In the genomic region with DNA sequence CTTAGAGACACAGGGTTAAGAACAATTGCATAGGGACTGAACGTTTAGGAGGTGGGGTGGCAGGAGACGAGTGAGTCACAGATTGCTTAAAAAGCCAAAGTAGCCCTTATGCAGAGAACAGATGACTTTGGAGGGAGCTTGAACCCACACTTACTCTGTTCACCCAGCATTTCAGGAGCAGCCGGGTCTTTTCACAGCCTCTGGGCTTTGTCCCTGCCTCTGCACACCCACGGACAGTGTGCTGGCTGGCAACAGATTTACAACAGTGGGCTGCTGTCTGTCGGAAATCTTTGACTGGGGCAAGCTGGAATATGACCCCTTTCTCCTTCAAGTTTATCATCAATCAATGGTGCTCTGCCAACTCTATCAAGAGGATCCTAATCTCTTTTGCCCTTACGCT, we compare ENCODE assay signal across 7 mouse cellular contexts. TPM values are rescaled to one million over a fixed set of nuclear protein-coding genes. Genes with fewer than 3 reads are reported as not detected.
A peak's percentile ranks its signal among the peaks of the same experiment; 100 is the strongest.
DNase-seq lines count a peak whose midpoint lies in the region; ATAC-seq lines count a peak whose summit lies in the region.

No protein-coding gene starts in this region.

- no peaks in the 10 kb centered on the region for H3K9me3 ChIP-seq in midbrain, embryonic 12.5 days
- H3K9me3 ChIP-seq in midbrain, embryonic 10.5 days (replicated peaks) = no peaks in the 10 kb centered on the region
- H3K9me3 ChIP-seq in heart, embryonic 11.5 days (replicated peaks; ENCODE audit: control insufficient read depth, low read length) = no peaks in the 10 kb centered on the region
- H3K9me3 ChIP-seq in kidney, embryonic 14.5 days (ENCODE audit: control insufficient read depth, low read length) = no peaks in the 10 kb centered on the region
- H3K9me3 ChIP-seq in midbrain, embryonic 16.5 days (replicated peaks; ENCODE audit: control insufficient read depth, low read length, poor library complexity, severe bottlenecking) = no peaks in the 10 kb centered on the region

- no peak overlapping the region for H3K9ac ChIP-seq in midbrain, embryonic 12.5 days (replicated peaks)
- H3K9ac ChIP-seq in heart, embryonic 11.5 days (ENCODE audit: low read depth, low read length) = peak overlapping the region; percentile 39; the same call in 1 of the 2 replicates
- no peak overlapping the region for H3K9ac ChIP-seq in kidney, embryonic 14.5 days (ENCODE audit: low read depth, low read length)
- 0 out of 2 replicates have a peak overlapping the region, but pooled peaks have one; percentile 22 for H3K9ac ChIP-seq in midbrain, embryonic 16.5 days (ENCODE audit: low read depth, low read length)

- H3K4me2 ChIP-seq in midbrain, embryonic 12.5 days (replicated peaks) = peak overlapping the region; percentile 47; the same call in 1 of the 2 replicates
- peak overlapping the region; percentile 66 for H3K4me2 ChIP-seq in heart, embryonic 11.5 days
- H3K4me2 ChIP-seq in kidney, embryonic 14.5 days (replicated peaks; ENCODE audit: low read depth, low read length) = peak overlapping the region; percentile 39
- peak overlapping the region; percentile 52 for H3K4me2 ChIP-seq in midbrain, embryonic 16.5 days (ENCODE audit: low read length)

- H3K27me3 ChIP-seq in midbrain, embryonic 12.5 days = no peaks in the 10 kb centered on the region
- H3K27me3 ChIP-seq in midbrain, embryonic 10.5 days (ENCODE audit: low read depth, poor library complexity, severe bottlenecking) = no peaks in the 10 kb centered on the region
- H3K27me3 ChIP-seq in heart, embryonic 11.5 days (ENCODE audit: control insufficient read depth, insufficient read depth, low read length) = no peaks in the 10 kb centered on the region
- H3K27me3 ChIP-seq in kidney, embryonic 14.5 days (ENCODE audit: control insufficient read depth, insufficient read depth, low read length) = no peaks in the 10 kb centered on the region
- H3K27me3 ChIP-seq in midbrain, embryonic 16.5 days (ENCODE audit: control insufficient read depth, insufficient read depth, low read depth, low read length) = no peaks in the 10 kb centered on the region

- no peak overlapping the region for H3K4me3 ChIP-seq in midbrain, embryonic 12.5 days
- H3K4me3 ChIP-seq in midbrain, embryonic 10.5 days = no peak overlapping the region
- peak overlapping the region; percentile 43; the same call in 1 of the 2 replicates for H3K4me3 ChIP-seq in heart, embryonic 11.5 days (ENCODE audit: low read depth, low read length)
- no peak overlapping the region for H3K4me3 ChIP-seq in kidney, embryonic 14.5 days (ENCODE audit: low read length)
- H3K4me3 ChIP-seq in midbrain, embryonic 16.5 days (ENCODE audit: low read depth, low read length) = no peak overlapping the region

- no peak for DNase-seq in midbrain, embryonic 10.5 days (ENCODE audit: low spot score)
- no peak for DNase-seq in adrenal gland, postnatal 10 days

- H3K27ac ChIP-seq in midbrain, embryonic 12.5 days (replicated peaks) = no peak overlapping the region
- H3K27ac ChIP-seq in midbrain, embryonic 10.5 days (replicated peaks) = no peak overlapping the region
- no peak overlapping the region for H3K27ac ChIP-seq in heart, embryonic 11.5 days (ENCODE audit: low read depth, low read length)
- no peak overlapping the region; the same call in 1 of the 2 replicates for H3K27ac ChIP-seq in kidney, embryonic 14.5 days (ENCODE audit: low read depth, low read length)
- H3K27ac ChIP-seq in midbrain, embryonic 16.5 days (ENCODE audit: low read length) = peak overlapping the region; percentile 79

- 49% methylated on average over 6 of the region's 6 CpGs for WGBS in midbrain, embryonic 12.5 days
- 51% methylated on average over 6 of the region's 6 CpGs for WGBS in midbrain, embryonic 10.5 days
- WGBS in heart, embryonic 11.5 days (ENCODE audit: insufficient replicate concordance) = 15% methylated on average over 6 of the region's 6 CpGs
- 14% methylated on average over 6 of the region's 6 CpGs for WGBS in kidney, embryonic 14.5 days
- WGBS in midbrain, embryonic 16.5 days = 48% methylated on average over 6 of the region's 6 CpGs

- no peaks in the 10 kb centered on the region for H3K36me3 ChIP-seq in midbrain, embryonic 12.5 days
- no peaks in the 10 kb centered on the region for H3K36me3 ChIP-seq in midbrain, embryonic 10.5 days
- H3K36me3 ChIP-seq in heart, embryonic 11.5 days (ENCODE audit: control insufficient read depth, insufficient read depth, low read length) = no peaks in the 10 kb centered on the region
- no peaks in the 10 kb centered on the region for H3K36me3 ChIP-seq in kidney, embryonic 14.5 days (ENCODE audit: control insufficient read depth, insufficient read depth, low read length)
- no peaks in the 10 kb centered on the region for H3K36me3 ChIP-seq in midbrain, embryonic 16.5 days (ENCODE audit: control insufficient read depth, insufficient read depth, low read length)

- no peak; the same call in 1 of the 2 replicates for ATAC-seq in midbrain, embryonic 12.5 days (ENCODE audit: low FRiP score, low read depth)
- no peak for ATAC-seq in heart, embryonic 11.5 days (replicated peaks; ENCODE audit: insufficient number of reproducible peaks, low FRiP score, low TSS enrichment)
- peak; percentile 69; the same call in 1 of the 2 replicates for ATAC-seq in kidney, embryonic 14.5 days (ENCODE audit: low FRiP score, low TSS enrichment)
- ATAC-seq in midbrain, embryonic 16.5 days = no peak
- no peak for ATAC-seq in granulocyte monocyte progenitor cell, adult 5-6 weeks (replicated peaks; ENCODE audit: poor library complexity, severe bottlenecking)

- 0 out of 2 replicates have a peak, but pooled peaks cover 5% of the 10 kb centered on the region for H3K4me1 ChIP-seq in midbrain, embryonic 12.5 days
- peaks cover 9% of the 10 kb centered on the region for H3K4me1 ChIP-seq in midbrain, embryonic 10.5 days
- peaks cover 15% of the 10 kb centered on the region for H3K4me1 ChIP-seq in heart, embryonic 11.5 days (ENCODE audit: control insufficient read depth, insufficient read depth, low read length)
- H3K4me1 ChIP-seq in kidney, embryonic 14.5 days (ENCODE audit: control insufficient read depth, insufficient read depth, low read length) = no peaks in the 10 kb centered on the region
- peaks cover 18% of the 10 kb centered on the region for H3K4me1 ChIP-seq in midbrain, embryonic 16.5 days (ENCODE audit: control insufficient read depth, insufficient read depth, low read length)

RNA-seq across cellular contexts. Expression of a gene that starts 44.1 kb away (rescaled TPM):
- 3.8 and 4.8 TPM in 2 replicates for polyA plus RNA-seq in midbrain, embryonic 12.5 days (2016; fragmentation: Nextera tagmentation; extraction: Ambion mirVana)
- polyA plus RNA-seq in midbrain, embryonic 10.5 days (2016; fragmentation: Nextera tagmentation; extraction: Ambion mirVana) = 2.0 and 3.1 TPM in 2 replicates
- polyA plus RNA-seq in heart, embryonic 11.5 days (2014; fragmentation: Nextera tagmentation; extraction: Ambion mirVana) = 107 and 123 TPM in 2 replicates
- polyA plus RNA-seq in kidney, embryonic 14.5 days (2014; fragmentation: Nextera tagmentation; extraction: Ambion mirVana) = 14.9 and 20.8 TPM in 2 replicates
- polyA plus RNA-seq in midbrain, embryonic 16.5 days (2015; fragmentation: Nextera tagmentation; extraction: Ambion mirVana) = 5.6 and 6.5 TPM in 2 replicates
- total RNA-seq in adrenal gland, postnatal 10 days (2021) = 100 to 1,000 TPM; 134 TPM
- total RNA-seq in granulocyte monocyte progenitor cell, adult 5-6 weeks (2014; fragmentation: Nextera tagmentation) = not detected in 2 replicates
- 1.6 and 2.2 TPM in 2 replicates for total RNA-seq in granulocyte monocyte progenitor cell, adult 5-6 weeks (2017)

Comparison
In these comparisons a context has a peak if more than half of its experiments do, and no peak if none do; other contexts are left out.
1. H3K9ac ChIP-seq: peak in heart, embryonic 11.5 days (single experiment) and midbrain, embryonic 16.5 days (single experiment); none in midbrain, embryonic 12.5 days (single experiment) and kidney, embryonic 14.5 days (single experiment).
2. Peak in every context shown above with its lines, with median percentiles within 50 percentile points of each other: H3K4me2 ChIP-seq.